Mouse (Mus musculus): ENCODE measurements around the gene Ets2. TPM values are rescaled to one million over a fixed set of nuclear protein-coding genes. Genes with fewer than 3 reads are reported as not detected.

Ets2 gene
- polyA plus RNA-seq, 1 experiment: 31.8 TPM

GRCm38 (mm10) chr16:95660909-95661308 lies 41.0 kb upstream of the Ets2 start:
- no peaks in the 10 kb centered on the region for H3K4me1 ChIP-seq (ENCODE audit: control insufficient read depth, insufficient read depth, insufficient read length)
- TF ChIP-seq POLR2A (IDR thresholded peaks at IDR 0.05; ENCODE audit: low read depth, low read length): no peak
- no peak for TF ChIP-seq CTCF (IDR thresholded peaks at IDR 0.05; ENCODE audit: extremely low read depth, insufficient read depth, insufficient read length, insufficient replicate concordance)
- 89% methylated on average over 5 of the region's 5 CpGs for WGBS
- no peak overlapping the region for H3K4me3 ChIP-seq (ENCODE audit: extremely low read depth, insufficient read depth, insufficient read length)
- DNase-seq (ENCODE audit: low read depth in 1 of 2, low spot score in 2 of 2): no peak
- no peak overlapping the region for H3K27ac ChIP-seq (ENCODE audit: insufficient read depth, low read length)
- H3K27me3 ChIP-seq (ENCODE audit: control insufficient read depth, insufficient read depth, low read length): no peaks in the 10 kb centered on the region
- H3K36me3 ChIP-seq (ENCODE audit: control insufficient read depth, insufficient read depth, low read length): no peaks in the 10 kb centered on the region

- no peaks in the 10 kb centered on the region for H3K4me1 ChIP-seq (ENCODE audit: control insufficient read depth, insufficient read depth, insufficient read length)
- WGBS: 82% methylated on average over 6 of the region's 6 CpGs
- no peaks in the 10 kb centered on the region for H3K36me3 ChIP-seq (ENCODE audit: control insufficient read depth, insufficient read depth, low read length)
- no peak overlapping the region for H3K27ac ChIP-seq (ENCODE audit: insufficient read depth, low read length)
- no peak overlapping the region for H3K4me3 ChIP-seq (ENCODE audit: extremely low read depth, insufficient read depth, insufficient read length)
- no peak for TF ChIP-seq CTCF (IDR thresholded peaks at IDR 0.05; ENCODE audit: extremely low read depth, insufficient read depth, insufficient read length, insufficient replicate concordance)
- H3K27me3 ChIP-seq (ENCODE audit: control insufficient read depth, insufficient read depth, low read length): no peaks in the 10 kb centered on the region
- DNase-seq (ENCODE audit: low read depth in 1 of 2, low spot score in 2 of 2): no peak
These were observed 36.3 kb upstream of the Ets2 start for GRCm38 (mm10) chr16:95665472-95666131.

DNA sequence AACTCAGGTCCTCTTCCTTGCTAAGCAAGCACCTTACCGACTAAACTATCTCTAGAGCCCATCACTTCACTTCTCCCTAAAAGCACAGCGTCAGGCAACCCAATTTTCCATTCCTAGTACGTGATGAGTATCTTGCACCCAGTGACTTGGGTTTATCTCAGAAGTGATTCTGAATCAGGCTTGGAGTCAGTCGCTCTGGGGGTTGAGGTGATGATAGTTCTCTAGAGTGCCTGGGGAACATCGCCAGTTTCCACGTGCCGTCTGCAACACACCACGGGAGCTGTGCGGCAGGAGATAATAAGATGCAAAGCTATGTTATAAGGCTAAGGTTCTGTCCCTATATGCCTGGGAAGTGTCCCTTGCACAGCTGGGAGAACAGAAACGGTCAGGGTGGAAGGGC lies 35.6 kb upstream of the Ets2 start:
- no peak overlapping the region for H3K4me3 ChIP-seq (ENCODE audit: extremely low read depth, insufficient read depth, insufficient read length)
- WGBS: 92% methylated on average over 10 of the region's 10 CpGs
- no peak for TF ChIP-seq POLR2A (IDR thresholded peaks at IDR 0.05; ENCODE audit: low read depth, low read length)
- no peak for TF ChIP-seq CTCF (IDR thresholded peaks at IDR 0.05; ENCODE audit: extremely low read depth, insufficient read depth, insufficient read length, insufficient replicate concordance)

DNA sequence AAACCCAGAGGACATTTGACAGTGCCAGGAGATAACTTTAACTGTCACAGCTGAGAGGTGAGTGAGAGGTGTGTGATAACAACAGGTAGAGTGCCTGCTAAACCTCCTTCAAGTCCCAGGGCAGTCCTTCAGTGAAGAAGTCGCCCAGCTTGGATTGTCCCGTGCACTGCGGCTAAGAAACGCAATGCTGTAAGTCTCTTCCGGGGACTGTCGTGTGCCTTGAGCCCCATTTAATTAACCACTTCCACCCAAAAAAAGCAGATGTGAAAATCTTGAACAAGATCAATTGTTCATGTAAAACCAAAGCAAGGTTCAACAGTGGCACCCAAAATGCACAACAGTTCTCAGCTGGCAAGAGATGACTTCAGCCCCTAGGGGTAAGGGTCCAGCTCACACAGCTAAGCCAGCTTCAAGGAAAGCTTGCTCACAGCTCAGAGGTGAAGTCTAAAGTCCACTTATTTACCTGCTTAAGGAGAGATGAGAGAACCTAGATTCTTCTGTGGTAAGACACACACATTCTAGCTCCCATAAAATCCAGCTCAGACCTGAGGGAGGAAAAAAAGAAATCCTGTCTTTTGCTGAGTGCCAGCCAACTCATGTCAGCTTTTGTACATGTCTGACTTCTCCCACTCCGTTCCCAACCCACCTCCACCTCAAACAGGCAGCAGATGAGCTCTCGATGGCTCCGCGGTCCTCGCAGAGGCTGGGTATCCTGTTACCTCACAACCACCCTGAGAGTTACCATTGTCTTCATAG lies 34.3 kb upstream of the Ets2 start:
- no peak for DNase-seq (ENCODE audit: low read depth in 1 of 2, low spot score in 2 of 2)
- no peak for TF ChIP-seq CTCF (IDR thresholded peaks at IDR 0.05; ENCODE audit: extremely low read depth, insufficient read depth, insufficient read length, insufficient replicate concordance)
- no peak for TF ChIP-seq POLR2A (IDR thresholded peaks at IDR 0.05; ENCODE audit: low read depth, low read length)
- Histone ChIP-seq H3K27me3 (ENCODE audit: control insufficient read depth, insufficient read depth, low read length) (no peaks in the 10 kb centered on the region), H3K4me1 (ENCODE audit: control insufficient read depth, insufficient read depth, insufficient read length) (no peaks in the 10 kb centered on the region), H3K4me3 (ENCODE audit: extremely low read depth, insufficient read depth, insufficient read length) (no peak overlapping the region), H3K27ac (ENCODE audit: insufficient read depth, low read length) (no peak overlapping the region), H3K36me3 (ENCODE audit: control insufficient read depth, insufficient read depth, low read length) (no peaks in the 10 kb centered on the region)
- 79% methylated on average over 11 of the region's 11 CpGs for WGBS

More for the DNA sequence above, 35.6 kb upstream of the Ets2 start:
- H3K4me1 ChIP-seq (ENCODE audit: control insufficient read depth, insufficient read depth, insufficient read length): no peaks in the 10 kb centered on the region
- no peak overlapping the region for H3K27ac ChIP-seq (ENCODE audit: insufficient read depth, low read length)
- H3K36me3 ChIP-seq (ENCODE audit: control insufficient read depth, insufficient read depth, low read length): no peaks in the 10 kb centered on the region
- no peak for DNase-seq (ENCODE audit: low read depth in 1 of 2, low spot score in 2 of 2)
- H3K27me3 ChIP-seq (ENCODE audit: control insufficient read depth, insufficient read depth, low read length): no peaks in the 10 kb centered on the region

DNA sequence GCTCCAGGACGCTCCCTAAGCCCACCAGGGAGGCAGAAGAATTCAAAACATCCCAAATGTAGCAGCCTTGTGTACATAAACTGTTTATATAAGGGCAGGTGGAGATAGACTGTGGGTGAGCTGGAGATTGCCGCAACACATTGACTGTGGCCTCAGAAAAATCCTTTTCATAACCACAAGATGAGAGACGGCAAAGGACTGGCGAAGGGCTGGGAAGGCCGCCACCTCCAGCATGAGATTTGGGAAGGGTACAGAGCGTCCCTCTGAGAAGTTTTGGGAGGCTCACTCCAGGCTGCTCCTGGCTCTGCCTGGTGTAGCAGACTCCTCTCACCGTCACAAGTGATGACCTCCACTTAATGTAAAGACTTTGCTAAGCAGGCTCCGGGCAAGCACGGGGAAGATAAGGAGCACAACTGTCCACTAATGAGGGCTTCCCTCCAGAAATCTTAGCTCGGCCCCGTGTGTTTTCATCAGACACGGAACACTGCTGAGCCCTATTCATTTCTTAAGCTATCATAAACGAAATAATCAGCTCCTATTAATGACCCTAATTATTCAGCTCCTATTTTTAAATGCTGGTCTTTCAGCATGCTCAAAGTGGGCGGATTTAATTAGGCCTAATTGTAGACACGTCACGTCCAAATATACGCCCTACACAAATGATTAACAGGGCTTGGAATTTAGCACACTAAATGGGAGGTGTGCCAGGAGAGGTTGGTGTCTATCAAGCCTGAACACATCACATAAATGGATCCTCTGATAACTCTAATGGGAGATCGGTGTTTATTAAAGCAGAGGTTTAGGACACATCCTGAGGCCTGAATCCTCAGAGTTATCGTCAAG lies 33.5 kb upstream of the Ets2 start:
- TF ChIP-seq POLR2A (IDR thresholded peaks at IDR 0.05; ENCODE audit: low read depth, low read length): no peak
- TF ChIP-seq CTCF (IDR thresholded peaks at IDR 0.05; ENCODE audit: extremely low read depth, insufficient read depth, insufficient read length, insufficient replicate concordance): no peak
- Histone ChIP-seq H3K4me3 (ENCODE audit: extremely low read depth, insufficient read depth, insufficient read length) (no peak overlapping the region), H3K36me3 (ENCODE audit: control insufficient read depth, insufficient read depth, low read length) (no peaks in the 10 kb centered on the region), H3K4me1 (ENCODE audit: control insufficient read depth, insufficient read depth, insufficient read length) (no peaks in the 10 kb centered on the region), H3K27ac (ENCODE audit: insufficient read depth, low read length) (no peak overlapping the region), H3K27me3 (ENCODE audit: control insufficient read depth, insufficient read depth, low read length) (no peaks in the 10 kb centered on the region)
- WGBS: 90% methylated on average over 19 of the region's 19 CpGs
- no peak for DNase-seq (ENCODE audit: low read depth in 1 of 2, low spot score in 2 of 2)

GRCm38 (mm10) chr16:95674452-95674921 lies 27.4 kb upstream of the Ets2 start:
- Histone ChIP-seq H3K4me3 (ENCODE audit: extremely low read depth, insufficient read depth, insufficient read length) (no peak overlapping the region), H3K36me3 (ENCODE audit: control insufficient read depth, insufficient read depth, low read length) (no peaks in the 10 kb centered on the region), H3K27me3 (ENCODE audit: control insufficient read depth, insufficient read depth, low read length) (no peaks in the 10 kb centered on the region), H3K4me1 (ENCODE audit: control insufficient read depth, insufficient read depth, insufficient read length) (no peaks in the 10 kb centered on the region; the same call in 1 of the 2 replicates), H3K27ac (ENCODE audit: insufficient read depth, low read length) (no peak overlapping the region)
- TF ChIP-seq CTCF (IDR thresholded peaks at IDR 0.05; ENCODE audit: extremely low read depth, insufficient read depth, insufficient read length, insufficient replicate concordance) (no peak), POLR2A (IDR thresholded peaks at IDR 0.05; ENCODE audit: low read depth, low read length) (no peak)
- DNase-seq (ENCODE audit: low read depth in 1 of 2, low spot score in 2 of 2): no peak
- WGBS: 56% methylated on average over 5 of the region's 5 CpGs

Measured in spleen, adult 2 months (tissue).